ENCODE assay signal across 8 mouse cellular contexts in the genomic region with DNA sequence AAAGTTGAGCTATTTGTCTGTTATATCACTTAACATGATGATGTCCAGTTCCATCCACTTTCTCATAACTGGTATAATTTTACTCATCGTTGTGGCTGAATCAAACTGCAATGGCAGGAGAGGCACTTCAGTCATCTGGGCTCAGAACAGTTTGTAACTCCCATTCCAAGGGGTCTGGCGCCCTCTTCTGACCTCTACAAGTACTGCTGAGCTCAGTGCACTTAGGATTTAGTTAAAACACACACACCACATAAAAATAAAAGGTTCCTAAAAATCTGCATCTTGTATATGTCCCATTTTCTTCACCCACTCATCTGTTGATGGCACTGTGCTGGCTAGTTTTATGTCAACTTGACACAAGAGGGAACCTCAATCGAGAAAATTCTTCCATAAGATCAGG. TPM values are rescaled to one million over a fixed set of nuclear protein-coding genes. Genes with fewer than 3 reads are reported as not detected.
DNase-seq lines count a peak whose midpoint lies in the region; ATAC-seq and TF ChIP-seq lines count a peak whose summit lies in the region.

No protein-coding gene starts in this region.

- 30% methylated on average over 3 of the region's 3 CpGs for WGBS in lung, embryonic 16.5 days

- no peak for TF ChIP-seq POLR2A in MEL (IDR thresholded peaks at IDR 0.05; ENCODE audit: control insufficient read depth in 1 of 2, insufficient read depth in 1 of 2, low read depth in 1 of 2, low read length in 2 of 2, poor library complexity in 1 of 2)

- no peaks in the 10 kb centered on the region for H3K9me3 ChIP-seq in MEL (replicated peaks; ENCODE audit: insufficient read depth, low read length)
- H3K9me3 ChIP-seq in lung, embryonic 16.5 days (ENCODE audit: control insufficient read depth, low read length): no peaks in the 10 kb centered on the region

- no peak overlapping the region for H3K4me3 ChIP-seq in MEL (ENCODE audit: control insufficient read depth in 1 of 2, insufficient read depth in 1 of 2, low read depth in 2 of 2, low read length in 2 of 2)
- no peak overlapping the region for H3K4me3 ChIP-seq in lung, embryonic 16.5 days (ENCODE audit: low read length)

- no peak for ATAC-seq in lung, embryonic 16.5 days (ENCODE audit: low read depth)

- peaks cover 21% of the 10 kb centered on the region for H3K79me2 ChIP-seq in MEL (ENCODE audit: control insufficient read depth, insufficient read depth, low read length, poor library complexity)

- H3K4me2 ChIP-seq in lung, embryonic 16.5 days (ENCODE audit: low read depth, low read length): no peak overlapping the region

- H3K4me1 ChIP-seq in MEL (ENCODE audit: control insufficient read depth in 1 of 2, insufficient read depth in 2 of 2, low read length in 2 of 2): peaks cover 0 to 11% of the 10 kb centered on the region in 2 experiments; a peak in 2 of 4 replicates
- H3K4me1 ChIP-seq in lung, embryonic 16.5 days (replicated peaks; ENCODE audit: control insufficient read depth, insufficient read depth, low read length): peaks cover 18% of the 10 kb centered on the region

- peaks cover 0 to 12% of the 10 kb centered on the region in 2 experiments; a peak in 2 of 4 replicates for H3K36me3 ChIP-seq in MEL (ENCODE audit: control insufficient read depth in 1 of 2, insufficient read depth in 2 of 2, low read length in 2 of 2)
- H3K36me3 ChIP-seq in lung, embryonic 16.5 days (ENCODE audit: control insufficient read depth, insufficient read depth, low read length): peaks cover 11% of the 10 kb centered on the region; the same call in 1 of the 2 replicates

- no peak for TF ChIP-seq EP300 in MEL (IDR thresholded peaks at IDR 0.05; ENCODE audit: low read depth in 1 of 2, low read length in 2 of 2)

- no peak overlapping the region for H3K9ac ChIP-seq in MEL (ENCODE audit: control insufficient read depth, low read depth, low read length, poor library complexity, severe bottlenecking)
- 0 out of 2 replicates have a peak overlapping the region, but pooled peaks have one; percentile 9 for H3K9ac ChIP-seq in lung, embryonic 16.5 days (ENCODE audit: low read length)

- H3K27me3 ChIP-seq in MEL (ENCODE audit: control insufficient read depth in 1 of 2, insufficient read depth in 2 of 2, low read length in 2 of 2): no peaks in the 10 kb centered on the region
- H3K27me3 ChIP-seq in lung, embryonic 16.5 days (ENCODE audit: control insufficient read depth, insufficient read depth, low read depth, low read length): no peaks in the 10 kb centered on the region

- peak; percentile 99 for TF ChIP-seq RAD21 in MEL (IDR thresholded peaks at IDR 0.05; ENCODE audit: low read depth, low read length)

- no peak overlapping the region for H3K27ac ChIP-seq in MEL (ENCODE audit: control insufficient read depth, low read depth, low read length)
- no peak overlapping the region for H3K27ac ChIP-seq in lung, embryonic 16.5 days (ENCODE audit: low read length)

- TF ChIP-seq CTCF in MEL (IDR thresholded peaks at IDR 0.05 in 2 of 3, conservative IDR thresholded peaks at IDR 0.05 in 1 of 3; ENCODE audit: control insufficient read depth in 1 of 3, insufficient read depth in 1 of 3, low read depth in 2 of 3, low read length in 3 of 3, poor library complexity in 1 of 3, severe bottlenecking in 1 of 3): peak; percentile 82 to 98 (median 90)

- DNase-seq in 3134 (ENCODE audit: extremely low read depth, insufficient read length, low spot score): peak; percentile 38
- peak; percentile 92 for DNase-seq in MEL (ENCODE audit: low read depth, low spot score)
- DNase-seq in cerebellum, adult 8-10 months: peak; percentile 75
- peak; percentile 88 for DNase-seq in gastrocnemius, adult 18-20 months (ENCODE audit: low spot score)
- DNase-seq in kidney, postnatal 4 days: peak; percentile 92
- DNase-seq in ovary, postnatal 36 days (ENCODE audit: low spot score): peak; percentile 72
- peak; percentile 88 for DNase-seq in thymus, postnatal 25 days

TF ChIP-seq in MEL, 35 proteins besides CTCF, POLR2A, EP300 and RAD21 (continues in another document):
- TF ChIP-seq ZMIZ1 (IDR thresholded peaks at IDR 0.05; ENCODE audit: low read depth, low read length) (no peak), GATA1 (IDR thresholded peaks at IDR 0.05; ENCODE audit: low read depth, low read length) (no peak), TCF12 (IDR thresholded peaks at IDR 0.05; ENCODE audit: low read depth, low read length) (no peak), MYC (IDR thresholded peaks at IDR 0.05; ENCODE audit: low read depth, low read length) (0 out of 2 replicates have a peak, but pooled peaks have one; percentile 41), MEF2A (IDR thresholded peaks at IDR 0.05; ENCODE audit: extremely low read depth, insufficient replicate concordance, low read depth, low read length, poor library complexity, severe bottlenecking) (no peak), ELF1 (IDR thresholded peaks at IDR 0.05; ENCODE audit: low read depth, low read length) (peak; percentile 53), MAX (IDR thresholded peaks at IDR 0.05; ENCODE audit: low read length) (no peak), HCFC1 (IDR thresholded peaks at IDR 0.05; ENCODE audit: low read depth, low read length) (peak; percentile 54), E2F4 (IDR thresholded peaks at IDR 0.05; ENCODE audit: borderline replicate concordance, low read depth, low read length) (no peak), ZC3H11A (IDR thresholded peaks at IDR 0.05; ENCODE audit: low read depth, low read length) (peak; percentile 90), JUND (IDR thresholded peaks at IDR 0.05; ENCODE audit: low read depth, low read length) (0 out of 2 replicates have a peak, but pooled peaks have one; percentile 48), MYB (IDR thresholded peaks at IDR 0.05; ENCODE audit: low read depth, low read length) (no peak), ETS1 (IDR thresholded peaks at IDR 0.05; ENCODE audit: low read depth, low read length) (0 out of 2 replicates have a peak, but pooled peaks have one; percentile 21), MAFK (IDR thresholded peaks at IDR 0.05; ENCODE audit: borderline replicate concordance, low read depth, low read length) (0 out of 2 replicates have a peak, but pooled peaks have one; percentile 57), ZNF384 (IDR thresholded peaks at IDR 0.05; ENCODE audit: low read depth, low read length) (peak; percentile 77), UBTF (IDR thresholded peaks at IDR 0.05; ENCODE audit: borderline replicate concordance, insufficient read depth, low read depth, low read length) (no peak), MXI1 (IDR thresholded peaks at IDR 0.05; ENCODE audit: low read depth, low read length) (peak; percentile 50; the same call in 1 of the 2 replicates), USF2 (IDR thresholded peaks at IDR 0.05; ENCODE audit: borderline replicate concordance in 1 of 2, insufficient read depth in 1 of 2, low read depth in 1 of 2, low read length in 2 of 2) (no peak), BHLHE40 (IDR thresholded peaks at IDR 0.05; ENCODE audit: borderline replicate concordance, low read depth, low read length) (no peak), POLR2AphosphoS2 (IDR thresholded peaks at IDR 0.05; ENCODE audit: low read length) (no peak), SMC3 (IDR thresholded peaks at IDR 0.05; ENCODE audit: low read depth, low read length) (peak; percentile 89), NRF1 (IDR thresholded peaks at IDR 0.05; ENCODE audit: insufficient read depth, low read depth, low read length, poor library complexity, severe bottlenecking) (no peak), KAT2A (conservative IDR thresholded peaks at IDR 0.05; ENCODE audit: low read depth, low read length) (no peak), SIN3A (IDR thresholded peaks at IDR 0.05; ENCODE audit: low read length) (peak; percentile 76), MAZ (IDR thresholded peaks at IDR 0.05; ENCODE audit: low read depth, low read length) (no peak), NELFE (IDR thresholded peaks at IDR 0.05; ENCODE audit: low read depth, low read length) (no peak), ZKSCAN1 (IDR thresholded peaks at IDR 0.05; ENCODE audit: low read depth, low read length) (no peak), GABPA (IDR thresholded peaks at IDR 0.05; ENCODE audit: low read depth, low read length) (no peak), CHD2 (IDR thresholded peaks at IDR 0.05; ENCODE audit: low read length) (no peak)

RNA-seq across cellular contexts. Expression of a gene that starts 1.9 kb away (rescaled TPM):
- 138 and 163 TPM in 2 replicates for total RNA-seq in MEL (2012; rRNA removed)
- 100 to 1,000 TPM in 1 of 2 experiments, not detected in 1; 436 TPM for polyA plus RNA-seq in MEL (2012; ENCODE audit: insufficient read depth in 1 of 2, insufficient read length in 2 of 2, low read depth in 1 of 2, low replicate concordance in 2 of 2, missing spikeins in 1 of 2)
- 10 to 100 TPM; 37.1 to 42.2 TPM for total RNA-seq in gastrocnemius, adult 18-20 months (2021)
- 102 and 108 TPM in 2 replicates for polyA plus RNA-seq in lung, embryonic 16.5 days (2015; fragmentation: Nextera tagmentation; extraction: Ambion mirVana)

RNA-seq across cellular contexts. Expression of a gene that starts 2.3 kb away (rescaled TPM):
- 4.6 and 5.4 TPM in 2 replicates for total RNA-seq in MEL (2012; rRNA removed)
- 10 to 100 TPM in 1 of 2 experiments, not detected in 1; 10.2 TPM for polyA plus RNA-seq in MEL (2012; ENCODE audit: insufficient read depth in 1 of 2, insufficient read length in 2 of 2, low read depth in 1 of 2, low replicate concordance in 2 of 2, missing spikeins in 1 of 2)
- total RNA-seq in gastrocnemius, adult 18-20 months (2021): 1 to 10 TPM; 1.9 to 2.8 TPM
- polyA plus RNA-seq in lung, embryonic 16.5 days (2015; fragmentation: Nextera tagmentation; extraction: Ambion mirVana): 11.1 and 11.9 TPM in 2 replicates

RNA-seq across cellular contexts. Expression of a gene that starts 14.3 kb away (rescaled TPM):
- total RNA-seq in MEL (2012; rRNA removed): 195 and 279 TPM in 2 replicates
- polyA plus RNA-seq in MEL (2012; ENCODE audit: insufficient read depth in 1 of 2, insufficient read length in 2 of 2, low read depth in 1 of 2, low replicate concordance in 2 of 2, missing spikeins in 1 of 2): 100 to 1,000 TPM in 1 of 2 experiments, not detected in 1; 204 TPM
- 1 to 10 TPM; 2.0 to 2.4 TPM for total RNA-seq in gastrocnemius, adult 18-20 months (2021)
- polyA plus RNA-seq in lung, embryonic 16.5 days (2015; fragmentation: Nextera tagmentation; extraction: Ambion mirVana): 42.4 and 59.5 TPM in 2 replicates

RNA-seq across cellular contexts. Expression of a gene that starts 17.0 kb away (rescaled TPM):
- total RNA-seq in MEL (2012; rRNA removed): not detected in 2 replicates
- under 1 TPM in 1 of 2 experiments, not detected in 1; 0.36 TPM for polyA plus RNA-seq in MEL (2012; ENCODE audit: insufficient read depth in 1 of 2, insufficient read length in 2 of 2, low read depth in 1 of 2, low replicate concordance in 2 of 2, missing spikeins in 1 of 2)
- total RNA-seq in gastrocnemius, adult 18-20 months (2021): 10 to 100 TPM; 11.1 to 15.9 TPM
- 12.3 and 21.1 TPM in 2 replicates for polyA plus RNA-seq in lung, embryonic 16.5 days (2015; fragmentation: Nextera tagmentation; extraction: Ambion mirVana)

RNA-seq across cellular contexts. Expression of a gene that starts 44.1 kb away (rescaled TPM):
- total RNA-seq in MEL (2012; rRNA removed): 56.1 and 81.7 TPM in 2 replicates
- polyA plus RNA-seq in MEL (2012; ENCODE audit: insufficient read depth in 1 of 2, insufficient read length in 2 of 2, low read depth in 1 of 2, low replicate concordance in 2 of 2, missing spikeins in 1 of 2): 100 to 1,000 TPM in 1 of 2 experiments, not detected in 1; 117 TPM
- total RNA-seq in gastrocnemius, adult 18-20 months (2021): 10 to 100 TPM; 29.1 to 33.1 TPM
- polyA plus RNA-seq in lung, embryonic 16.5 days (2015; fragmentation: Nextera tagmentation; extraction: Ambion mirVana): 42.9 and 47.3 TPM in 2 replicates

Comparison
In these comparisons a context has a peak if more than half of its experiments do, and no peak if none do; other contexts are left out.
1. DNase-seq: peak in every context shown above with its lines; median percentile 92 in MEL; 92 in kidney, postnatal 4 days; 88 in gastrocnemius, adult 18-20 months; 88 in thymus, postnatal 25 days; 75 in cerebellum, adult 8-10 months; 72 in ovary, postnatal 36 days; 38 in 3134.
2. RNA of a gene that starts 14.3 kb away (total RNA-seq): 195 to 279 TPM in MEL; 2.0 to 2.4 TPM in gastrocnemius, adult 18-20 months; every median in the first group is over 10 times any median in the second.